Mouse (Mus musculus): ENCODE measurements around the gene Arhgdib.

DNA sequence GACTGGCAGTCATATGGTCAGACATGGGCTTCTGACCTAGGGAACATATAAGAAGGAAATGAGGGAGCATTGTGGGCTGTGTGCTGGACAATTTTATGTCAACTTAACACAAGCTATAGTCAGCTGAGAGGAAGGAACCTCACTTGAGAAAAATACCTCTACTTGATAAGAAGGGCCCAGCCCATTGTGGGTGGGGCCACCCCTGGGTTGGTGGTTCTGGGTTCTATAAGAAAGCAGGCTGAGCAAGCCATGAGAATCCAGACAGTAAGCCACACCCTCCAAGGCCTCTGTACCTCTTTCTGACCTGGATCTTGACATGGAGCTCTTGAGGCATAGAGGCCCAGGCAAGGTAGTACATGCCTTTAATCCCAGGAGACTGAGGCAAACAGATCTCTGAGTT lies 1.7 kb upstream of the Arhgdib start:
- TF ChIP-seq CTCF (IDR thresholded peaks at IDR 0.05; ENCODE audit: control insufficient read depth, insufficient read depth, insufficient replicate concordance, low read depth, low read length), result no peak
- TF ChIP-seq POLR2A (IDR thresholded peaks at IDR 0.05; ENCODE audit: control insufficient read depth, low read depth, low read length), result no peak
